Mouse (Mus musculus) liver, embryonic 16.5 days (tissue): ENCODE measurements around the gene Thap4. TPM values are rescaled to one million over a fixed set of nuclear protein-coding genes. Genes with fewer than 3 reads are reported as not detected.

Source experiments
- ATAC-seq: fragments of 200-750 bp; cut with Nextera tagmentation; 2 replicates; pipeline ENCODE4 v1.8.0; 2017; ENCODE audit warnings: low read depth, mild to moderate bottlenecking, moderate number of reproducible peaks, moderate library complexity
- H3K27ac ChIP-seq: fragments of 300-500 bp; sonication (generic); 2 replicates; pipeline ENCODE4 v1.5.1; 2014; ENCODE audit warnings: mild to moderate bottlenecking, low read length
- H3K27me3 ChIP-seq: fragments of 300-500 bp; sonication (generic); 2 replicates; pipeline ENCODE4 v1.6.1; 2014; ENCODE audit warnings: low read depth, low read length, mixed read lengths; ENCODE audit not compliant: control insufficient read depth, insufficient read depth
- H3K36me3 ChIP-seq: fragments of 300-500 bp; sonication (generic); 2 replicates; pipeline ENCODE4 v1.6.1; 2014; ENCODE audit warnings: mild to moderate bottlenecking; ENCODE audit not compliant: control insufficient read depth, insufficient read depth
- H3K4me1 ChIP-seq: fragments of 300-500 bp; sonication (generic); 2 replicates; pipeline ENCODE4 v1.6.1; 2014; ENCODE audit warnings: low read depth, low read length, mixed read lengths; ENCODE audit not compliant: control insufficient read depth
- H3K4me2 ChIP-seq: fragments of 300-500 bp; sonication (generic); 2 replicates; pipeline ENCODE4 v1.6.1; 2014; ENCODE audit warnings: low read depth, low read length, mixed read lengths
- H3K4me3 ChIP-seq: fragments of 300-500 bp; sonication (generic); 2 replicates; pipeline ENCODE4 v1.5.1; 2014; ENCODE audit warnings: low read depth, mild to moderate bottlenecking, low read length
- H3K9ac ChIP-seq: fragments of 300-500 bp; sonication (generic); 2 replicates; pipeline ENCODE4 v1.6.1; 2014; ENCODE audit warnings: low read depth, low read length
- H3K9me3 ChIP-seq: fragments of 300-500 bp; sonication (generic); replicated peaks from 2 replicates; pipeline ENCODE4 v1.6.1; 2016; ENCODE audit warnings: low read length; ENCODE audit not compliant: control insufficient read depth
- WGBS: fragments of 180-500 bp; shearing (Covaris S2); extraction: QIAGEN DNeasy Blood & Tissue Kit; methylation state at CpG from one replicate; pipeline ENCODE4 v1.1.7; 2014; ENCODE audit not compliant: insufficient replicate concordance; 5-methylcytosine and 5-hydroxymethylcytosine counted together
- polyA plus RNA-seq: library from polyadenylated mRNA; unstranded; fragments of >200 nt; fragmentation: Nextera tagmentation; extraction: Ambion mirVana; gene quantifications from 2 replicates; pipeline ENCODE4 v1.2.1, GENCODE M21; 2015

Gene Thap4
- polyA plus RNA-seq, 1 experiment from 2014 or later, result 11.9 TPM

GRCm38 (mm10) chr1:93691106-93691505 lies 63.6 kb downstream of the Thap4 start:
- Histone ChIP-seq H3K9ac (no peak overlapping the region), H3K4me3 (no peak overlapping the region), H3K27ac (no peak overlapping the region), H3K27me3 (peaks cover 13% of the 10 kb centered on the region), H3K9me3 (no peaks in the 10 kb centered on the region), H3K4me2 (no peak overlapping the region), H3K36me3 (no peaks in the 10 kb centered on the region), H3K4me1 (no peaks in the 10 kb centered on the region; the same call in 1 of the 2 replicates)
- 79% methylated on average over 8 of the region's 8 CpGs for whole genome bisulfite sequencing
- no peak for ATAC-seq

GRCm38 (mm10) chr1:93689901-93690496 lies 64.7 kb downstream of the Thap4 start:
- Histone ChIP-seq H3K9me3 (no peaks in the 10 kb centered on the region), H3K36me3 (no peaks in the 10 kb centered on the region), H3K9ac (no peak overlapping the region), H3K4me3 (no peak overlapping the region), H3K4me1 (no peaks in the 10 kb centered on the region; the same call in 1 of the 2 replicates), H3K27me3 (peaks cover 24% of the 10 kb centered on the region), H3K27ac (no peak overlapping the region), H3K4me2 (no peak overlapping the region)
- no peak for ATAC-seq
- 58% methylated on average over 7 of the region's 7 CpGs for WGBS

GRCm38 (mm10) chr1:93688154-93688553 lies 66.5 kb downstream of the Thap4 start:
- Histone ChIP-seq H3K36me3 (no peaks in the 10 kb centered on the region), H3K4me1 (no peaks in the 10 kb centered on the region; the same call in 1 of the 2 replicates), H3K4me2 (no peak overlapping the region), H3K27ac (no peak overlapping the region), H3K9ac (no peak overlapping the region), H3K4me3 (no peak overlapping the region), H3K9me3 (no peaks in the 10 kb centered on the region), H3K27me3 (peaks cover 31% of the 10 kb centered on the region)
- WGBS, result 55% methylated on average over 8 of the region's 8 CpGs
- 0 out of 2 replicates have a peak, but pooled peaks have one; percentile 12 for ATAC-seq

- Histone ChIP-seq H3K9ac (no peak overlapping the region), H3K4me2 (no peak overlapping the region)
These were observed 67.7 kb downstream of the Thap4 start for GRCm38 (mm10) chr1:93686961-93687320.

GRCm38 (mm10) chr1:93686245-93686960 lies 68.3 kb downstream of the Thap4 start:
- 7% methylated on average over 51 of the region's 51 CpGs for WGBS
- no peak overlapping the region for H3K27ac ChIP-seq
- no peaks in the 10 kb centered on the region for H3K4me1 ChIP-seq
- peak; percentile 44; the same call in 1 of the 2 replicates for ATAC-seq
- no peak overlapping the region; the same call in 1 of the 2 replicates for H3K9ac ChIP-seq
- peak overlapping the region; percentile 64 for H3K4me2 ChIP-seq
- H3K27me3 ChIP-seq, result peaks cover 31% of the 10 kb centered on the region
- no peaks in the 10 kb centered on the region for H3K36me3 ChIP-seq
- no peaks in the 10 kb centered on the region for H3K9me3 ChIP-seq
- H3K4me3 ChIP-seq, result peak overlapping the region; percentile 57

More at GRCm38 (mm10) chr1:93686961-93687320, 67.7 kb downstream of the Thap4 start:
- no peaks in the 10 kb centered on the region for H3K36me3 ChIP-seq
- H3K9me3 ChIP-seq, result no peaks in the 10 kb centered on the region
- H3K4me3 ChIP-seq, result no peak overlapping the region
- H3K27ac ChIP-seq, result no peak overlapping the region
- H3K27me3 ChIP-seq, result peaks cover 31% of the 10 kb centered on the region
- 54% methylated on average over 3 of the region's 3 CpGs for WGBS
- ATAC-seq, result no peak
- H3K4me1 ChIP-seq, result no peaks in the 10 kb centered on the region

- WGBS, result under 1% methylated on average over 76 of the region's 78 CpGs
- Histone ChIP-seq H3K9ac (peak within 1 kb of the TSS; percentile 17), H3K4me3 (peak within 1 kb of the TSS; percentile 57), H3K36me3 (no peaks in the 10 kb centered on the region), H3K9me3 (no peaks in the 10 kb centered on the region), H3K27me3 (peaks cover 31% of the 10 kb centered on the region), H3K4me1 (no peaks in the 10 kb centered on the region), H3K4me2 (peak within 1 kb of the TSS; percentile 64), H3K27ac (no peak within 1 kb of the TSS)
- peak; percentile 16; the same call in 1 of the 2 replicates for ATAC-seq
These were observed 69.0 kb downstream of the Thap4 start, which contains the start of gene Bok for GRCm38 (mm10) chr1:93685401-93686244. Gene Bok, plus strand, starts transcription at chr1:93685660.

GRCm38 (mm10) chr1:93679889-93680568 lies 74.6 kb downstream of the Thap4 start:
- Histone ChIP-seq H3K9me3 (no peaks in the 10 kb centered on the region), H3K4me2 (no peak overlapping the region), H3K4me3 (no peak overlapping the region), H3K27me3 (peaks cover 7% of the 10 kb centered on the region), H3K36me3 (no peaks in the 10 kb centered on the region), H3K27ac (no peak overlapping the region), H3K9ac (no peak overlapping the region), H3K4me1 (no peaks in the 10 kb centered on the region)
- 22% methylated on average over 7 of the region's 7 CpGs for WGBS
- ATAC-seq, result 0 out of 2 replicates have a peak, but pooled peaks have one; percentile 19

GRCm38 (mm10) chr1:93678386-93678785 lies 76.3 kb downstream of the Thap4 start:
- Histone ChIP-seq H3K27ac (no peak overlapping the region), H3K27me3 (no peaks in the 10 kb centered on the region), H3K4me1 (no peaks in the 10 kb centered on the region), H3K4me2 (no peak overlapping the region), H3K9me3 (no peaks in the 10 kb centered on the region), H3K4me3 (no peak overlapping the region), H3K36me3 (no peaks in the 10 kb centered on the region), H3K9ac (no peak overlapping the region)
- no peak for ATAC-seq
- 38% methylated on average over 2 of the region's 2 CpGs for WGBS
